Mouse (Mus musculus): ENCODE results near the gene Stom.

Gene Stom

DNA sequence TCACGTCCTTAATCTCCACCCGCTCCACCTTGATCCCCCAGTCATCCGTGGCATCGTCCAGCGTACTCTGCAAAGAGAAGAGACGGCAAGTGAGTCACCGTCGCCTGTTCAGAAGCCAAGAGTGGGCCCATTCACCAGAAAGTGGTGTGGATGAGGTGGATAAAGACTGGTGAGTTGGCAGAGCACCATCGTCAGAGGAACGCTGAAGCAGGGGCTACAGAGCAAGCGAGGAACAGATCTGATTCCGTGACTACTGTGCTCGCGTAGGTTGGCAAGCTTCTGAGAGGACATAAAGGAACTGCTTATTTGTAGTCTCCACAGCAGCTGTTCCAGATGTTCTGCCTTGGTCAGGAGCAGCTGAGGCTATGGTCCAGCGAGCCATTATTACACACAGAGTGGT, 16.4 kb downstream of the Stom start:
- DNase-seq (ENCODE audit: extremely low spot score, low spot score) = no peak

DNA sequence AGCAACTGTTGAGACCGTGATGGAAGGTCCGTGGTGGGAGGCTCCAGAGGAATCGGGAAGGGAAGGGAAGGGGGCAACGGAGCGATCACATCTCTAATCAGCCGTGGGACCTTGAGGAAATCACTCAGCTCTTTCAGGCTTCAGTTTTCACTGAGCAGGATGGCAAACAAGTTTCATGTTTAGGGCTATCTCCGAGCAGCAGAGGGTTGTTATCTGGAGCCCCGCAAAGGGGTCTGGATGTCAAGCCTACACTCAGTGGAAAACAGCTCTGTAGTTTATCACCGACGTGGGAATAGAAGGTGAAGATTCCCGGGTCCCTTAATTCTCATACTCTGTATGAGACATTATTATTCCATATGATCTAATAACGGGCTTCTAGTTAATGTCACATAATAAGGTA, 18.4 kb downstream of the Stom start:
- no peak for DNase-seq (ENCODE audit: extremely low spot score, low spot score)

DNA sequence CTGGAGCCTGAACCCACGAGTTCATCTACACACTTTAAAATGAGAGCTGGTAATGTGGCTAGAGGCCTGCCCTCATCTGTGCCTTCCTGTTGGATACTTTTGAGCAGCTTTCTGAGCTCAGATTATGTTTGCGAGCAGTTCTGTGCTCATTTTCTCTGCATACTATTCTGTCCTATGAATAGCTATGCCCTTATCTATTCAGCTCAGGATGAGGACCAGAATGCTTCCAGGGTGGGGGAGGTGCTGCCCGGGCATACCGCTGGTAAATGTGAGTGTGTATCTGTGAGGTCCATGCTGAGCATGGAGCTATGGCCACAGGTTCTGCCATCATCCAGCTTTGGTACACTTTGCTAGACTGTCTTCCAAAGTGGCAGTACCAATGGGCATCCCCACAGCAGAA, 19.2 kb downstream of the Stom start:
- DNase-seq (ENCODE audit: extremely low spot score, low spot score) = no peak

DNA sequence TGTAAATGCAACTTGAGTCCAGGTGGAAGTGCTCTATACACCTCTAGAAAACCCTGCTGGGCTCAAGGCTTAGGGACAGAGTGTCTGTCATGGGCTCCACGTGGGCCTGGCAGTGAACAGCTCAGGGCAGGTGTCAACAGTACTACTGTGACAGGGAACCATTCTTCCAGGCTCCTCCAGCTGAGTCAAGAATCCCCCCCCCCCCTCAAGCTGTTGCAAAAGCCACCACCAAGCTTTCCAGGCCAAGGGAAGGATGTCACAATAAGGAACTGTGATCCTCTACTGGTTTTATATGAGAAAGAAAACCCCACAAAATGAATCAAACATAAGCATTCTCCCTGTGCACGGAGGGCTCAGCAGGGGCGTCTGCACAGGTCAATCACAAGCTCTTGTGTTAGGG, 22.5 kb downstream of the Stom start:
- no peak for DNase-seq (ENCODE audit: extremely low spot score, low spot score)

DNA sequence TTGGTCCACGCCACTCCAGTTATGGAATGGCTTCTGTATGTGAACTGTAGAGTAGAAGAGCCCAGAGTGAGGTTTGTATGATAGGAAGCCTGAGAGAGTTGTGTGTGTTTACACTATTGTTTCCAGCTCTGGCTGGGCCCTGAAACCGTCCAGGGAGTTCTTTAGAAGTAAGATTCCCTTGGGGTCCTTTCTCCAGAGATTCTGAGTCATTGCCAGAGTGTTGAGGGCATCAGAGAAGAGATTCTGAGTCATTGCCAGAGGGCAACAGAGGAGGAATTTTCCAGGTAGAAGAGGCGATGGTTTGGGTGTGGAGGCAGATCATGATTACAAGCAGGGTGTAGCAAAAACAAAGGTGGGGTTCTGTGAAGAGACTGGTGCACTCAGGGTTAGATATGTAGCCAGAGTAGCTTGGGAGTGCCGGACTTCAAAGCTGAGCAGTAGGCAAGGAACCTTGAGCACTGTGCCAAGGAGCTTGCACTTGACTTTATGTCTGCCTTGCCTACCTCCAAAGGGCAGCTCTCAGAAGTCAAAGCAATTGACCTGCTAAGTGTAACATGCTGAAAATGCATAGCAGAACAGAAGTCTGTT, 26.8 kb downstream of the Stom start:
- DNase-seq (ENCODE audit: extremely low spot score, low spot score) = no peak

DNA sequence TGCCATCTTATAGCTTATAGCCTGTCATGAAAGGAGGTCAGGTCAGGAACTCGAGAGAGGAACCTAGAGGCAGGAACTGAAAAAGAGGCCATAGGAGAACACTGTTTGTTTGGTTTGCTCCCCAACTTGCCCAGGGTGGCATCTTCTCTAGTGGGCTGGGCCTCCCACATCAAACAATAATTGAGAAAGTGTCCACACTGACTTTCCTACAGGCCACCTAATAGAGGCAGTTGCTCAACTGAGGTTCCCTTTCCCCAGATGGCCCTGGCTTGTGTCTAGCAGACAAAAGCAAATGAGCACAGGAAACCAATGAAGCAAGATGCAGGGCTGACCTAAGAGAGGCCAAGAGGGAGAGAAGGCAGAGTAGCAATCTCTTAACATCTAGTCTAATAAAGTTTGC, 28.6 kb downstream of the Stom start:
- no peak for DNase-seq (ENCODE audit: extremely low spot score, low spot score)

DNA sequence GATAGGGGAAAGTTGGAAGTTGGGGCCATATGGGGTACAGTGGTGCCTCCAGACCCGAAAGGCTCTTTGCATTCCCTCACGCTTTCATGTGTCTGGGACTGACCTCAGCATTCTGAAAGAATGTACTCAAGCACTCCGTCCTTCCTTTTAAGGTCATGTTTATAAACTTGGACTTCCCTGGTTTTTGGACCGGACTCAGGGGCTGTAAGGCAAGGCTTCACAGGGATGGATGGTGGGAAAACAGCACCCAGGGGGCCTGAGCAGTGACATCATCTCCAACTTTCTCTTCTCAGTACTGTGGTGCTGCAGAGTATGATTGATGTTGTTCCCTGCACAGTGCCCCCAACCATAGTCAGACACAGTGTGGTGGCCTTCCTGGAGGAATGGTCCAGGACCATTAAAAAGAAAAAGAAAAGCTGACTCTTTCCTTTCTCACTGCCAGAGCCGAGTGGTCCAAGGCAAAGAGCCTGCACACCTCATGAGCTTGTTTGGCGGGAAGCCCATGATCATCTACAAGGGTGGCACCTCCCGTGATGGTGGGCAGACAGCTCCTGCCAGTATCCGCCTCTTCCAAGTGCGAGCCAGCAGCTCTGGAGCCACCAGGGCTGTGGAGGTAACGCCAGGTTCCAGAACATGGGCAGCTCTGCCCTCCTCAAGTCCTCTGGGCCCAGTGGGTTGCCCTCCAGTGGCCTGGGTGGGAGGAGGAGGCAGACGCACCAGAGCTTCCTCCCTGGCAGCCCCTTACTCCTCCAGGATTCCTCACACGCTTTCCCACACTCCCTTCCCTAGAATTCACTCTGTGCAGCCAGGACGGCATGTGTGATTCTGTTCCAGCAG, 34.5 kb downstream of the Stom start:
- DNase-seq (ENCODE audit: extremely low spot score, low spot score) = no peak

DNA sequence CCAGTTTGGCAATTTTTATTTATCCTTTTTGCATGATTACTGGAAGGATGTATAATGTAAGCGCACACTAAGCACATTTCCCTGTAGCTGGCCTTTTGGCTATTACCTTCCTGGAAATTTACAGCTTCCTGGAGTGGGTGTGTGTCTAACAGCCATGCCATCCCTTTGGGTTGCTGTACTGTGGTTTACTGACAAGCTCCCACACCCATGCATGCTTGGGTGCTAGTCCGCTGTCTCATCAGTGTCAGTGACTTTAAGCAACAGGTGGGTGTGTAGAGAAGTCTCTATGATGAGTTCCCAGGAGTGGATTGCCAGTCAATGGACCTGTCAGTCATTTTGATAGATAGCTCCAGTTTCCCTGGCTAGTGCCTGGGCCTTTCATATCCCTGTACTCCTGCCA, 37.3 kb downstream of the Stom start:
- DNase-seq (ENCODE audit: extremely low spot score, low spot score) = no peak

DNA sequence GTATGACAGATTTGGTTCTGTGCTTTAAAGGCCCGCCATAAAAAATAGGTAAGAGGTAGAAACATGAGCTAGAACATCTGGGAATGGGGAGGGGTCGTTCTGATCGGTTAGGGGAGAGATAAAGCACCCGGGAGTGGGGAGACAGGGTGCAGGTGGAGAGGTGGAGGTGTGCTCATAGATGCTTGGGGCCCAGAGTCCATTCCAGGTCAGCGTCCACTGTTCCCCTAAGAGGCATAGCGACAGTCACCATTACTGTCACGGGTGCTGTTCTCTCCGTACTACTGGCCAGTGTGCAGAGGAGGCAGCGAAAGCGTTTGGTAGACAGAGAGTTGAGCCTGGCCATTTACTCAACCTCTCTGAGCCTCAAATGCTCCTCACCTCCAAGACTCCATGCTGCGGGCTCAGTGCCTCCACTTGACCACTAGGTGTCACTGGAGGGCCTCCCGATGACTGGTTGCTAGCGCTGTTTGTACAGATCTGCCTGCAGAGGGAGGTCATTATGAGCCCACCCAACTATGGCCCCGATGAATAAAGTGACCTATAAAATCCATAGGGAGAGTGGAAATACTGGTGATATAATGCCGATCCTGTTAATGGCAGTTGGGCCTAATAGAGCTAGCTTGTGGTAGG, 39.0 kb downstream of the Stom start:
- peak; percentile 79 for DNase-seq (ENCODE audit: extremely low spot score, low spot score)

DNA sequence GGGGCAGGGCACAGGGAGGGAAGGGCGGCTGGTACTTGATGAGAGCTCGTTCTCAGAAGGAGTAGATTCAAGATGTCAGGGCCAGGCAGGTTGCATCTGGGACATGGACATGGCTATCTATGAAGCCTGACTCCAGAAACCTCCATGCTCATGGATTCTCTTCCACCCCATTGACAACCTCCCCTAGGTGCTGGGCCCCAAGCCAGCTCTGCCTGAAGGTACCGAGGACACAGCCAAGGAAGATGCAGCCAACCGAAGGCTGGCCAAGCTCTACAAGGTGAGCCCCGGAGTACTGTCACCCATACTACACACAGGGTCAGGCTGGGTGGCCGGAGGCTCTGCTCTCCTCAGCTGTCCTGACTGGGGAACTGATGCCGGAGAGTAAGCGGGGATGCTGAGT, 43.5 kb downstream of the Stom start:
- no peak for DNase-seq (ENCODE audit: extremely low spot score, low spot score)

DNA sequence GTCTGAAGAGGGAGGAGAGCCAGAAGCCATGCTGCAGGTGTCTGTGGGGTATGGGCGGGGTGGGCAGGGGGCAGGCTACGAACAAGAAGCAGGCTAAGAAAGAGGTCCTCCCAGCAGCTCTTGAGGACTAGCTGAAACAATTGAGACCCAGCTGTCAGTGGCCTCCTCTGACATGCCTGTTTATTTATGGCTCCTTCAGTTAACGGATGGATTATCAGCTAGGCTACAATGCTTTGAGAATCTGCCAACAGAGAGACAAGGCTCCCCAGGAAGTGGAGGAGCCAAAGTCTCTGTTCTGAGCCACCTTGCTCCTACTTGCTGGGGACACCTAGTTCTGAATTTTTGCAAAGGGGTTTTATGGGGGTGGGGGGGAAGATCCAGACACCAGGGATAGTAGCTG, 44.1 kb downstream of the Stom start:
- DNase-seq (ENCODE audit: extremely low spot score, low spot score) = no peak

DNA sequence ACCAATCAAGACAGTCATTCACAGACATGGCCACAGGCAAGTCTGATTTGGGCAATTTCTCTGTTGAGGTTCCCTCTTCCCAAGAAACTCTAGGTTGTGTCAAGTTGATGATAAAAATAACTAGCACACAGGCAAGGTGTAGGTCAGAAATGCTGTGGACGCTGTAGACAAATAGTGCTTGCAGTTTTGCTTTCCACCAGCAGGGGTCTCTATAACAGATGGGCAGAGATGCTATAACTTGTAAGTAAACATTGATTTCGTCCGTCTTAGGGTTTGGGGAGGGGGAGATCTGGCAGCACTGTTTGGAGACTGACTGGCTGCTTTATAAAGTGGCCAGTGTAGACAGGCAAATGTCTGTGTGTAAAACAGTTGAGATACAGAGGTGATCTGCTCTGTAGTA, 44.9 kb downstream of the Stom start:
- peak; percentile 56 for DNase-seq (ENCODE audit: extremely low spot score, low spot score)

DNA sequence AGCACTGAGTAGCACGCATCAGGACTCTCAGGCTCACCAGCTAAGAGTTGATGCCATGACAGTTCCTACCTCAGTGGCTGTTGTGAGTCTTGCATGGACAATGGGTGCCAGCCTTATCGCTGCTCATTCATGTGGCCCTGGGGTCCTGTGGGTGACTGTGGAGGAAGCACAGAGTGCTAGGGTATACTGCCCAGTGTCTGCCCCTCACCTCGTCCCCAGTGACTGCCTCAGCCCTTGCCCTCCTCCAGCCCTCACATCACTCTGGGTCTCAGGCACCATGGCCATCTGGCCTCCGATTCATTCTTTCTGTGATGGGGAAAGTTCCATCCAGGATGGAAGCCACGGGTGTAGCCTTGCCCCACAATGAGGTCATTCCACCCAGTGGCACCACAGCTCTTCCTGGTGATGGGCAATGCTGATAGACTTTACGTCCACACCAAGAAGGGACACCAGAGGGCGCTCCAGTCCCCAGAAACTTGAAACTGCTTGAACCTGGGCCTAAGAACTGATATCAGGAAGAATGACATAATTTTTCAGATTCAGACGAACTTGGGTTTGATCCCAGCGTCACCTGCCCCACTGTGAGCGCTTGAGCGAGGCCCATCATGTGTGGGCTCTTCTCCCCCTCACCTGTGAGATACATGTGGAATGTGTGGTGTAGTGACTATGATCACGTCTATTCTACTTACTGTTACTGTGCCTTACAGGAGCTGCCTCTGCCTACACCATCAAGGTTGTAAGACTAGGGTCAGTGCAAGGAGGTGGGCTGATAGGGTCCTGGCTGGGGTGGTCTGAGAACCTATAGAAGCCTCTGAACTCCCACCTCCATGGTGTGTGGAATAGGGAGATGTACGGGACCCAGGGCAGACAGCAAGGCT, 47.8 kb downstream of the Stom start:
- DNase-seq (ENCODE audit: extremely low spot score, low spot score) = peak; percentile 82

DNA sequence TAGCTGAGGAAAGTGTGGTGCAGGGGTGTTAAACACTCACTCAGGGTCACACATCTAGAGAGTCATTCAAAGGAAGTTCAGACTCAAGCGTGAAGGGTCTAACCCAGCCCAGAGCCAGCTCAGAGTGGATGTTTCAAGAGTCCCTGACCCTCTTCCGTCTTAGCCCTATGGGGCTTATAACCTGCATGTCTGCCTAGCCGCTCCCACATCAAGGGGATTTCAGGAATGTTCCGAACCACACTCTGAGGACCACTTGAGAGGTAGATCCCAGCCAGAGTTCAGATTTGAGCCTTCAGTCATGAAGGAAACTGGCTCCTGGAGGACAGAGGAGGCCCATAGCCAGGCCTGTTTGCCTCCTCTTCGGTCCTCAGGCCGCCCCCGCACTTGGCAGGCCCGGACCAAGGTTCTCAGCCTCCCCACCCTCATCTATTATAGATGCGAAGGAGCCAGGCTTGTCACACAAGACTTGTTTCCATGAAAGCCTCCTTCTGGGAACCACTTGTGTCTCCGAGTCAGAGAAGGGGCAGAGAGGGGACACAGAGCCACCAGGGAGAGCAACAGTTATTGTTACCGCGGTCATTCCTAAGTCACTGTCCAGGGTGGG, 49.7 kb downstream of the Stom start:
- DNase-seq (ENCODE audit: extremely low spot score, low spot score) = no peak

DNA sequence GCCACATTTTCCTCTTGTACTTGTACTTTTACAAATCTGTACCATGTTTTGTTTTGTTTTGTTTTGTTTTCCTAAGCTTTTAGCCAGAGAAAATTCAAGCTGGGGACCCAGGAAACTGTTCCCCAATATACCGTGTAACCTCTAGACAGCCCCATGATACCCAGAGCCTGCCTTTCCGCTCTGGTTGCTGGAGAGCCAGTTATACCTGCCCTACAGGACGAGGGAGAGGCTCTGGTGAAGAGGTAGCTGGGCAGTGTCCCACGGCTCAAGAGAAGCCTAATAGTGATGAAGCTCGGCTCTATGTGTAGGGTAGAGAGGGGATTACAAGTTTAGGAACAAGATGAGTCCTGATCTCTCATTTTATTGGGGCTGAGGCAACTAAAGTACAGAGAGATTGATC, 51.6 kb downstream of the Stom start:
- DNase-seq (ENCODE audit: extremely low spot score, low spot score) = no peak

DNA sequence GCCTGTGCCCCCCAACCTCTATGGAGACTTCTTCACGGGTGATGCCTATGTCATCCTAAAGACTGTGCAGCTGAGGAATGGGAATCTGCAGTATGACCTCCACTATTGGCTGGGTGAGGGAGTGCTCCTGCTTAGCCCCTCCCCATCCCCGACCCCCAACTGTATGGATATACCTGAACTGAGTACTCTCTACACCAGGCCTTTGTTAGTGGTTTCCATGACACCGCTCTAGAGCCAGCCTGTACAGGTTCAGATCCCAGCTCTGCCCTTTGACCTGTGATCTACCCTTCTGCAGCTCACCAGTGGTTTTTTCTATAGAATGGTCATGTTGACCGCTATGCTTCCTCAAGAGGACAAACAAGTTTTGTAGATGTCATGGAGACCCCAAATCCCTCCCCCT, 52.8 kb downstream of the Stom start:
- DNase-seq (ENCODE audit: extremely low spot score, low spot score) = no peak

DNA sequence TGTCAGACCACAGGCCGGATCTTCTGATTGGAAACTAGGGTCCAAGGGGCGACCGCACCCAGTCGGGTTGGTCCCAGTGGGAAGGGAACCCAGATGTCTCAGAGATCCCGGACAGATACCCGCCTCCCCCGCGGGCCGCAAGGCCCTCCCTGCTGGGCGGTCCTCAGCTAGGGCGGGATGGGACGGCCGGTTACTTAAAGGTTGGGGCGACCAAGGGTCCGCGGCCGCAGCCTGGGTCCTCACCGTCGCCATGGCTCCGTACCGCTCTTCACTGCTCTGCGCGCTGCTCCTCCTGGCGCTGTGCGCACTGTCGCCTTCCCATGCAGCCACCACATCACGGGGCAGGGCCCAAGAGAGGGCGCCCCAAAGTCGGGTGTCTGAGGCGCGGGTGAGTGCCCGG, 54.6 kb downstream of the Stom start:
- DNase-seq (ENCODE audit: extremely low spot score, low spot score) = peak; percentile 38

DNA sequence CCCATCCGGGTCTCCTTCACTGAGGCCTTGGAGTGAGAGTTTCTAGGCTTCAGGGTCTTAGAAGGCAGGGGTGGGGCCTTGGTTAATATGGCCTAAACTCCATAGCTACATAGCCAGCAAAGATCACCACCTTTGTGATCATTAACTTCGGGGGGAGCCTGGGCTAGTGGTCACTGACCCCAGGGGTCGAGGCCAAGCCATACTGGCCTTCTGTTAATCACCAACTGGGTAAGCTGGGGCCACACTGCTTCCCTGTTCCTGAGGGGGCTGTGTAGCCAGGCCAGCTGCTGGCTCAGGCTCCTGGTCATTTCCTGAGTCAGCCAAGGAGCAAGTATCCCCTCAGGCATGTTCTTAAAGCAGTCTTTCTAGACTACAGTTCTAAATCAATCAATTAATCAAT, 56.8 kb downstream of the Stom start:
- no peak for DNase-seq (ENCODE audit: extremely low spot score, low spot score)

DNA sequence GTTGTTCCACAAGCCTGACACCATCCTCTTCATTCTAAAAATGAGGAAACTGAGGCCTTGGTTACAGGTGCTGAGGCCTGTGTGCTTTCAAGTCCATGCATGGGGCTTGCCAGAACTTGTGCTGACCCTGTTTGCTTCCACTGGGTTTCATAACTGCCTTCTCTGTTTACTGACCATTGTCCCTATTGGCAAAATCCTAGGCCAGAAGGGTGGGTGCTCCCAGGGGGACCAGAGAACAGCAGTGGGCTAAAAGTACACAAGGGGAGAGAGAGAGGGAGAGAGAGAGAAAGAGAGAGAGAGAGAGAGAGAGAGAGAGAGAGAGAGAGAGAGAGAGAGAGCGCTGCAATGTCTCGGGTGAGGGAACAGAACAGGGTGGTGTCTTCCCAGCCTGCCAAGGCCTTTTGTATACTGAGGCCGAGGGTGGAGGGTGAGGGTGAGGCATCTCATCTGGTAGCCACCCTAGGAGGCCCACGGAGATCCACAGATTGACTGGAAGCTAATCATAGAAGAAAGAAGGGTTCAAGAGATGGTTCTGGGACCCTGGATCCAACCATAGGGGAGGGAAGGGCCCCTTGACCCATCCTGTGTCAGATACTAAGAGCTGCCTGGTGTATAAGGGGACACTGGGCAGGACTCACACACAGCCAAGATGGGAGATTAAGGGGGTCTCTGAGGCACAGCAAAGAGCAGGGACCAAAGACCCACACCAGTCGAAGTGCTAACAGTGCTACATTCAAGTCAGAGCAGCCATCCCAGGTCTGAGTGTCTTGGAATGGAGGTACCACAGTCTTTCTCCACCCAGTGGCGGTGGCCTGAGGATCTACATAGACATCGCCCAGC, 58.2 kb downstream of the Stom start:
- DNase-seq (ENCODE audit: extremely low spot score, low spot score) = no peak

DNA sequence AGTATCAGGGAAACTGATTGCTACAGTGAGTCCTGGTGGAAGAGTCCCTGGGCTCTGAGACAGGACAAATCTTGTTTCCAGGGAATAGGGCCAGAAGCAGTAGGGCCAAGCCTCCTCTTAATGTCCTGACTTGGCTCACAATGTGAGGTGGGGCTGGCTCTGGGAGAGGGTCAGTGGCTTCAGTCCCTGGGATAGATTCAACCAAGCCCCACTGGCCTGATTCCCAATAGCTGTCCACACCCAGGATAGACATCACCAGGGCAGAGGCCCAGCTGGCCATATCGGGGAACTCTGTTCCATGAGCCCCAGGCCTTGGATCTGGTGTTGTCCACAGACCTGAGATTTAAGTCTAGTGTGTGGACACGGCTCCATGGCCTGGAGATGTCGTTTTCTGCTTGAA, 59.1 kb downstream of the Stom start:
- DNase-seq (ENCODE audit: extremely low spot score, low spot score) = no peak

DNA sequence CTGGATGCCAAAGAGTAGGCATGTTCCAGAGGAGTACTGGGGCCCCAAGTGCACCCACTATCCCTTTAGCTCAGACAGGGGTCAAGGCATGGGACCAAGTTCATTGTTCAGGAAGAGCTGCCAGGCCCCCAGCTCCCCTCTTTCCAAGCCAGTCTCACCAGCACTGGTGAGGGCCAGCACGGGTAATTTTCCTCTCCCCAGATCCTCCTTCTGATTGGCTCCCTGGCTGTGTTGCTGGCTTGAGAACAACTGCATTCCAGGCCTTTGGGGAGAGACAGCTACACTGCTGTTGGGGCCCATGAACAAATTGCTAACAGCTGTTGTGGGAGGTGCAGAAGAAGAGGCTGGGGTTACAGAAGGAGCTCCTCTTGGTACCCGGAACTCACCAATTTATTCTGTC, 63.2 kb downstream of the Stom start:
- peak; percentile 32 for DNase-seq (ENCODE audit: extremely low spot score, low spot score)
